8 mouse cellular contexts compared by ENCODE assay signal in the genomic region with DNA sequence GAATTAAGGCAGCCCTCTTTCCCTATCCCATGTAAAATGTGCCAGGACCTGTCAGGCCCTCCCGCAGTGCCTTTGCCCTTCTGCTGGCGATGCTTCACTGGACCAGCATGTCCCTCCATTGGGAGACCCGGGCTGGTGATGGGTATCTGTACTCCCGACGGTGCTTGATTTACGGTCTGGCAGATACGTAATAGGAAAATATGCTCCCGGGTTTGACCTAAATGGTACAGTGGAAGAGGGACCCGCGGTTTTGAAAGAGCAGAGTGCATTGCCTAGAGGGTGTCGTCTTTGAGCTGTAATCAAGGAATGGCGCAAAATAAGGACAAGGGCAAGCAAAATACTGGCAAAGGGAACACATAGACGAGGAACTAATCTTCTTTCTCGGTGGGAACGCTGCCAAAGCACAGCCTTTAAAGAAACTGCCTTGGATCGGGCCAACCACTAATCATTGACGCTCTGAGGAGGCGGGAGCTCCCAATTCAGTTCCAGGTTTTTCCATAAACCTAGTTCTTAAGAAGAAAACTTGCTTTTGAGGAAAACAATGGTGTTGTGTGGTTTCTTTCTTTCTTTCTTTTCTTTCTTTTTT. TPM values are rescaled to one million over a fixed set of nuclear protein-coding genes. Genes with fewer than 3 reads are reported as not detected.
DNase-seq lines count a peak whose midpoint lies in the region; ATAC-seq lines count a peak whose summit lies in the region.

No protein-coding gene starts in this region.

- H3K27ac ChIP-seq in kidney, embryonic 14.5 days (ENCODE audit: low read depth, low read length): no peak overlapping the region
- peak overlapping the region; percentile 62 for H3K27ac ChIP-seq in forebrain, embryonic 13.5 days
- no peak overlapping the region for H3K27ac ChIP-seq in limb, embryonic 11.5 days (replicated peaks; ENCODE audit: low read depth, low read length)
- peak overlapping the region; percentile 85 for H3K27ac ChIP-seq in neural tube, embryonic 14.5 days (ENCODE audit: low read depth, low read length)

- no peaks in the 10 kb centered on the region for H3K9me3 ChIP-seq in kidney, embryonic 14.5 days (ENCODE audit: control insufficient read depth, low read length)
- no peaks in the 10 kb centered on the region for H3K9me3 ChIP-seq in forebrain, embryonic 13.5 days (replicated peaks)
- no peaks in the 10 kb centered on the region for H3K9me3 ChIP-seq in limb, embryonic 11.5 days (ENCODE audit: control insufficient read depth, low read length)
- no peaks in the 10 kb centered on the region for H3K9me3 ChIP-seq in neural tube, embryonic 14.5 days (ENCODE audit: control insufficient read depth, low read length)

- ATAC-seq in kidney, embryonic 14.5 days (ENCODE audit: low FRiP score, low TSS enrichment): peak; percentile 80
- ATAC-seq in forebrain, embryonic 13.5 days: no peak; the same call in 1 of the 2 replicates
- peak; percentile 51; the same call in 1 of the 2 replicates for ATAC-seq in limb, embryonic 11.5 days (ENCODE audit: insufficient number of reproducible peaks, low FRiP score, low TSS enrichment, low read depth)
- peak; percentile 82; the same call in 1 of the 2 replicates for ATAC-seq in neural tube, embryonic 14.5 days (ENCODE audit: low read depth)

- peaks cover 12% of the 10 kb centered on the region; the same call in 1 of the 2 replicates for H3K4me1 ChIP-seq in kidney, embryonic 14.5 days (ENCODE audit: control insufficient read depth, insufficient read depth, low read length)
- H3K4me1 ChIP-seq in forebrain, embryonic 13.5 days: peaks cover 19% of the 10 kb centered on the region
- H3K4me1 ChIP-seq in limb, embryonic 11.5 days (ENCODE audit: control insufficient read depth, insufficient read depth, low read length): peaks cover 8% of the 10 kb centered on the region
- peaks cover 13% of the 10 kb centered on the region for H3K4me1 ChIP-seq in neural tube, embryonic 14.5 days (ENCODE audit: control insufficient read depth, insufficient read depth, low read length)

- H3K4me2 ChIP-seq in kidney, embryonic 14.5 days (replicated peaks; ENCODE audit: low read depth, low read length): peak overlapping the region; percentile 65
- H3K4me2 ChIP-seq in forebrain, embryonic 13.5 days: peak overlapping the region; percentile 97
- peak overlapping the region; percentile 92 for H3K4me2 ChIP-seq in limb, embryonic 11.5 days (ENCODE audit: low read depth, severe bottlenecking)
- peak overlapping the region; percentile 96 for H3K4me2 ChIP-seq in neural tube, embryonic 14.5 days (ENCODE audit: low read depth, low read length)

- H3K4me3 ChIP-seq in kidney, embryonic 14.5 days (ENCODE audit: low read length): peak overlapping the region; percentile 98
- H3K4me3 ChIP-seq in forebrain, embryonic 13.5 days: peak overlapping the region; percentile 91
- peak overlapping the region; percentile 94 for H3K4me3 ChIP-seq in limb, embryonic 11.5 days (ENCODE audit: low read depth, low read length)
- H3K4me3 ChIP-seq in neural tube, embryonic 14.5 days (ENCODE audit: low read depth, low read length): peak overlapping the region; percentile 88

- 24% methylated on average over 18 of the region's 18 CpGs for WGBS in kidney, embryonic 14.5 days
- WGBS in forebrain, embryonic 13.5 days: 19% methylated on average over 18 of the region's 18 CpGs
- WGBS in limb, embryonic 11.5 days: 22% methylated on average over 18 of the region's 18 CpGs
- 17% methylated on average over 18 of the region's 18 CpGs for WGBS in neural tube, embryonic 14.5 days

- no peaks in the 10 kb centered on the region for H3K36me3 ChIP-seq in kidney, embryonic 14.5 days (ENCODE audit: control insufficient read depth, insufficient read depth, low read length)
- H3K36me3 ChIP-seq in forebrain, embryonic 13.5 days (ENCODE audit: poor library complexity, severe bottlenecking): no peaks in the 10 kb centered on the region
- no peaks in the 10 kb centered on the region for H3K36me3 ChIP-seq in limb, embryonic 11.5 days (ENCODE audit: control insufficient read depth, insufficient read depth, low read length)
- no peaks in the 10 kb centered on the region for H3K36me3 ChIP-seq in neural tube, embryonic 14.5 days (ENCODE audit: control insufficient read depth, insufficient read depth, low read length)

- DNase-seq in kidney, postnatal 4 days: no peak
- DNase-seq in NIH3T3 (ENCODE audit: low read depth): peak; percentile 56
- no peak for DNase-seq in limb, embryonic 11.5 days (ENCODE audit: low spot score)
- DNase-seq in frontal cortex, postnatal 36 days (ENCODE audit: low spot score in 2 of 2): no peak
- no peak for DNase-seq in layer of hippocampus, adult 18-20 months (ENCODE audit: low spot score in 2 of 2)

- peak overlapping the region; percentile 91; the same call in 1 of the 2 replicates for H3K9ac ChIP-seq in kidney, embryonic 14.5 days (ENCODE audit: low read depth, low read length)
- H3K9ac ChIP-seq in forebrain, embryonic 13.5 days: peak overlapping the region; percentile 86
- H3K9ac ChIP-seq in limb, embryonic 11.5 days (ENCODE audit: low read length): peak overlapping the region; percentile 84
- peak overlapping the region; percentile 80 for H3K9ac ChIP-seq in neural tube, embryonic 14.5 days (replicated peaks; ENCODE audit: low read depth, low read length)

- no peaks in the 10 kb centered on the region for H3K27me3 ChIP-seq in kidney, embryonic 14.5 days (ENCODE audit: control insufficient read depth, insufficient read depth, low read length)
- H3K27me3 ChIP-seq in forebrain, embryonic 13.5 days: 0 out of 2 replicates have a peak, but pooled peaks cover 2% of the 10 kb centered on the region
- no peaks in the 10 kb centered on the region for H3K27me3 ChIP-seq in limb, embryonic 11.5 days (ENCODE audit: control insufficient read depth, insufficient read depth, low read length)
- no peaks in the 10 kb centered on the region for H3K27me3 ChIP-seq in neural tube, embryonic 14.5 days (ENCODE audit: control insufficient read depth, insufficient read depth, low read length)

RNA-seq across cellular contexts. Expression of a gene that starts 0.5 kb away (rescaled TPM):
- polyA plus RNA-seq in kidney, embryonic 14.5 days (2014; fragmentation: Nextera tagmentation; extraction: Ambion mirVana): 35.7 and 44.4 TPM in 2 replicates
- polyA plus RNA-seq in forebrain, embryonic 13.5 days (2015; fragmentation: Nextera tagmentation; extraction: Ambion mirVana): 44.3 and 50.6 TPM in 2 replicates
- polyA plus RNA-seq in limb, embryonic 11.5 days (2014; fragmentation: Nextera tagmentation; extraction: Ambion mirVana): 52.8 and 60.8 TPM in 2 replicates
- polyA plus RNA-seq in neural tube, embryonic 14.5 days (2014; fragmentation: Nextera tagmentation; extraction: Ambion mirVana): 43.7 and 46.2 TPM in 2 replicates
- total RNA-seq in layer of hippocampus, adult 18-20 months (2021): 10 to 100 TPM; 27.0 to 27.9 TPM

Comparison
In these comparisons a context has a peak if more than half of its experiments do, and no peak if none do; other contexts are left out.
1. H3K27ac ChIP-seq: peak in forebrain, embryonic 13.5 days (single experiment) and neural tube, embryonic 14.5 days (single experiment); none in kidney, embryonic 14.5 days (single experiment) and limb, embryonic 11.5 days (single experiment).
2. Peak in every context shown above with its lines, with median percentiles within 50 percentile points of each other: H3K4me2 ChIP-seq, H3K4me3 ChIP-seq and H3K9ac ChIP-seq.